Mouse (Mus musculus) thymus, postnatal 0 days (tissue): Measurements from ENCODE around the gene 6430548M08Rik. TPM values are rescaled to one million over a fixed set of nuclear protein-coding genes. Genes with fewer than 3 reads are reported as not detected.

Source experiments
- DNase-seq: peaks from one replicate; pipeline ENCODE4 v3.0.0-alpha.2; 2015; ENCODE audit warnings: low spot score
- polyA plus RNA-seq: library from polyadenylated mRNA; unstranded; fragments of >200 nt; fragmentation: Nextera tagmentation; extraction: Ambion mirVana; gene quantifications from 2 replicates; pipeline ENCODE4 v1.2.1, GENCODE M21; 2015

6430548M08Rik gene
- polyA plus RNA-seq: 2.0 and 2.3 TPM in 2 replicates

DNA sequence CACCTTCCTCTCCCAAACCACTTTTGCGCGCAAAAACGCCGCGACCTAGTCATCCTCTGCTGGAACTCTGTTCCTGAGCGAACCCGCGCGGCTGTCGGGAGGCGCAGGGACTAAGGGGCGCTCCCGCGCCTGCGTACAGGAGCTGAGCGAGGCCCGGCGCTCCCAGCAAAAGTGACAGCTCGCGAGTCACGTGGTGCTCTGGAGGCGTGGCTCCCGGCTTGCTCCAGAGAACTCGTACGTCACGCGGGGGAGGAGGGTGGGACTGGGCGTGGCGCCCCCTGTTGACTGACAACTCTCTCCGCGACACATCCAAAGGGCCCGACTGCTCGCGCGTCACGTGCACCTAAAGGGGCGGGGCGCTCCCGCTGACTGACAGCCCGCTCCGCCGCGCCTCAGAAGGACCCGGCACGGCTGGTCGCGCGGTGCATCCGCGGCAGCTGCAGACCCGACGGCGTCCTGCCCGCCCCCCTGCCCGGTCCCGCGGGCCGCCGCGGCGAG, at the start of gene 6430548M08Rik:
TSS of gene 6430548M08Rik (plus strand) at position 395 of the 498 bp plus-strand sequence.
- DNase-seq: peak; percentile 100

DNA sequence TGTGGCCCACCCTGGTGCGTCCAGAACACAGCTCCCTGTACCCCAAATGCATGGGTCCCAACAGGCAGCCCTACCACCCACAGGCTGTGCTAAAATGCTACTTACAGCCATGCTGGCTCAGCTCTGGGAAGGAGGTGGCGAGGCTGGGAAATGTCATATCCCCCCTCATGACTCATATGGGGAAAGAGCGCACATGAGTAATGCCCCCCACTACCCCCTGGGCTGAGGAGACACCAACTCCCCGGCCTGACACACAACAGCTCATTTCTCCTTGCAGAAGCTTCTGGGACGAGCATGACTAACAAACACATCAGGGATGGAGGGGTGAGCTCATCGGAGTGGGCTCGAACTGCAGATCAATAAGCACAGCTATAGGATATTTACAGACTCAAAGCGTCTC, 48.3 kb upstream of the 6430548M08Rik start:
- no peak for DNase-seq

DNA sequence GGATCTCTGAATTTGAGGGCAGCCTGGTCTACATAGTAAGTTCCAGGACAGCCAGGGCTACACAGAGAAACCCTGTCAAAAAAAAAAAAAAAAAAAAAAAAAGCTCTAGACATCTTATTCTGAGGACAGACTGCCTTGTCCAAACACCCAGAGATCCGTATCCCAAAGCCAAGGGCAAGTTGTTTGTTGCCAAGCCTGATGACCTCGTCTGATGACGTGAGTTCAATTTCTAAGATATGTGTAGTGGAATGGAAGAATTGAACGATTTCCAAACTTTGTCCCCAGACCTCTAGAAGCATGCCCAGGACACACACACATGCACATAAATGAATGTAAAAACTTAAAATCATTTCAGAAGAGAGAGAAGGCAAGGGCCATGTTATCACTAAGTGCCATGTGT, 47.7 kb upstream of the 6430548M08Rik start:
- no peak for DNase-seq

DNA sequence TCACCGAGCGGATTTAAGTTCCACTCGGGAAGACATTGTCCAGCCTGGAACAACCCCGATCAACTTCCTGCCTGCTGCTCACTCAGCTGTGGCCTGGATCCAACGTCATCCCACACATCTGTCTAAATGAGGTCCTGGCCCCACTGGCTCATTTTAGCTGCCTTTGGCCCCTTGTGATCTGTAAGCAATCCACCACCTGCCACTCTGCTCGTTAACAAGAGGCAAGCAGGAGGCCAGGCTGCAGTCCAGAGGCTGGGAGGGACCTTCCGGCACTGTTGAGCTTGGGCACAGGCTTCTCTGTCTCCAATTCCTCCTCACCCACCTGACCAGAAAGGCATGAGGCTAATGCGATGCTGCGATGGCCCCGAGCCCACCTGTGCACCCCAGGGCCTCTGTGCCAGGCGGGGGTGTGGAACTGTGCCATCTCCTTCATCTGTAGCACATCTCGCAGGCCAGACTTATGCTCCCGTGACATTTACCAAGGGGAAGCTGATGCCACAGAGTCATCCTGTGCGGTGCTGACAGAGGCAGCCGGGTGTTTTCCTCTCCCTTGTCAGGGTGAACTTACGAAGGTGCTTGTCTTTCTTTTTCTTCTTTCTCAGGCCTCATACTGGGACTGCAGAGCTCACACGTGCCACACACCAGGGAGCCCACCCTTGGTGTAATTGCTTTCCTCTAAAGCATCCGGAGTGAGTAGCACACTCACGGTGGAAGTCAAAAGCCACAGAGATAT, 45.9 kb upstream of the 6430548M08Rik start:
- DNase-seq: peak; percentile 87

DNA sequence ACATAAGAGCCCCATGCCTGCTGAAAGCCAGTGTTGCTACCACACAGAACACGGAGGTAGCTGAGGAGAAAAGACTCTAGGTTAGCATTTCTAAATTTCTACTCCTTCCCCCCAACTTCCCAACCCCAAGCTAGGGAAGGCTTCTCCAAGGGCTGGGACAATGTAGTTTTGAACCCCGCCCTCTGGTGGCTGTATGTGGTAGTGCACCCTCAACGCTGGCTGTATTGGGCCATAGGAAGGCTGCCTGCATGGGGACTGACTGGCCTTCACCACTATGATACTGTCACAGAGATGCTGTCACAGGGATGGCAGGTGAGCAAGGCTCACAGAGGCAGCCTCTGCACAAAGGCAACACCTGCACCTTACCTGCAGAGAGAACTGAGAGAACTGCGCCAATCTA, 42.3 kb upstream of the 6430548M08Rik start:
- peak; percentile 75 for DNase-seq

DNA sequence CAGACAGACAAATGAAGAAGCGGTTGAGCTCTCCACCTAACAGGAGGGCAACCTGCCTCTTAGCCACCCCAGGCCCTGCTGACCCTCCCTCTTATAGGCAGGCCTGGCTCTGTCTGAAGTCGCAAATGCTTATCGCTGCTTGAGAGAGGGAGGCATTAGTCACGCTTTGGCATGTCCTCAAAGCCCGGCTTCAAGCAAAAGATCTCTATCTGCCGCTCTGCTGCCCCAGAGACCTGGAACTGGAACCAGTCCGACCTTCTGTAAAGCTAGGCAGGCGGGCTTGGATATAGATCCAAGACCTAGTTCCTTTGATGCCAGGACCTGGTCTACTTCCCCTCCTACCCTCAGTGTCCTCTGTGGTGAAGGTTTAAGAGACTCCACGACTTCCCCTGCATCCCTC, 41.7 kb upstream of the 6430548M08Rik start:
- no peak for DNase-seq

DNA sequence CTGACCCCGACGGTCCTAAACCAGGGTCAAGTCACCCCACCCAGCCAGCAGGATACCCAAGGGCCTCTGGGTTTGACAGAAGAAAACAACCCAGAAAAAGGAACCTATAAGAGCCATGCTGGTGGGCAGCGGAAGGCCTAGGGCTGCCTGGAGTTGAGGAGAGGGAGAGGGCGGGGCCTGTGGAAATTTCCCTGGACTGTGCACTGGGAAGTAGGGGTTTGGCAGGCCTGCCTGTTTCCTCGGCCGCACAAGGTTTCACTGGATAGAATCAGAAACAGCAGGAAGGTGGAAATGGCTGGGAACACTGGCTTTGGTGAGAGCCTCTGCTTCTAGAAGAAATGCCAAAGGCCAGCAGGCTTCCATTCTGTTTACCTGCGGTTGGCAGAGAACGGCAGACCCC, 41.1 kb upstream of the 6430548M08Rik start:
- DNase-seq: no peak

DNA sequence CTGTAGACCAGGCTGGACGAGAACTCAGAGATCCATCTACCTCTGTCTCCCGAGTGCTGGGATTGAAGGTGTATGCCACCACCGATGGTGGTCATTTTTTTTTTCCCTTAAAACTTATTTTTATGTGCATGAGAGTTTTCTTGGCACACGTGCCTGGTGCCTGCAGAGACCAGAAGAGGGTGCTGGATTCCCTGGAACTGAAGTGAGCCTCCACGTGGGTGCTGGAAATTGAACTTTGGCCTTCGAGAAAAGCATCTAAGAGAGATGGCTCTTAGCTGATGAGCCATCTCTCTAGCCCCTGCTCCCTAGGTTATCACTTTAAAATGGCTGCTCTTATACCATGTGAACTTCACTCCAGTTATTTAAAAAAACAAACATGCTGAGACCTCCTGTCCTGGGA, 39.4 kb upstream of the 6430548M08Rik start:
- DNase-seq: no peak

DNA sequence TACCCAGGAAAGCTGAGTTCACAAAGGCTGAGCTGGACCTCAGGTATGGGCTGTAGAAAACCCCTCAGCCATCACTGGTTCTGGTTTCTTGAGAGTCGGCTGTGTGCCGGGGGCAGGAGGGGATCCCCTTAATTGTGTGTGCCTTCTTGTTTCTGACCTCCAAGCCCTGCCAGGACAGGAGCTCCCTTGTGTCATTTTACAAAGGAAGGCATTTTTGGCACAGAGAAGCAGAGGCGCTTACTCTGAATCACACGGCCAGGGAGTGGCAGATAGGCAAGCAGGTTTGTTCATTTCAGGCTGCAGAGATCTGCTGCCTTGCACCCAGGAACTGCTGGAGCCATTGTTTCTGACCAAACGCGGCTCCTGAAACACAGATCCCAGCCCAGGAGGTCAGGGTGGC, 38.6 kb upstream of the 6430548M08Rik start:
- DNase-seq: no peak

DNA sequence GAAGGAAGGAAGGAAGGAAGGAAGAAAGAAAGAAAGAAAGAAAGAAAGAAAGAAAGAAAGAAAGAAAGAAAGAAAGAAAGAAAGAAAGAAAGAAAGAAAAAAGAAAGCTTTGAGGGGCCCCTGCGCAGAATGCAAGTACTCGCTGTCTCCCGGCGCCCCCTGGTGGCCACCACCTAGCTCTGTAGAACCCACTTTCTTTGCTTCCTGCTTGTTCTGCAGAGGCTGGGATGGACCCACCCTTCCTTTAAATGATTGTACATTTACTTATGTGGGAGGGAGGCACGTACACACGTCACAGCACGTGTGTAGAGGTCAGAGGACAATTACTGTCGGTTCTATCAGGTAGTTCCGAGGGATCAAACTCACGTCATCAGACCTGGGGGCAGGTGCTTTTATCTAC, 35.9 kb upstream of the 6430548M08Rik start:
- DNase-seq: peak; percentile 82

DNA sequence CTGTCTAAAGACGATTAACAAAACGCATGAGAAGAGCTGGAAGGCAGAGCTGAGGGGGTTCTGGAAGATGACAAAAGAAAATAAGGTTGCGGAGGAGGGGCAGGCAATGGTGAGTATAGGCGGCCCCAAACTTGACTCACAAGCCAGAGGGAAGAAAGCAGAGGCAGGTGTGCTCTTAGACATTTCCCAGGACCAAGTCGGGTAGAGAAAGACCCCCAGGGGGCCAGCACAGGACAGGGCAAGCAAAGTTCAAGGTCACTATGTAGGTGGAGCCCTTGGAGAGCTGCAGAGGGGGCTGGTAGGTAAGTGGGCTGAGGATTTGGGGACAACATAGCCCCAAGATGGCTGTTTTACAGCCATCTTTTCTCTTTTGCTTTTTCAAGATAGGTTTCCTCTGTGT, 34.6 kb upstream of the 6430548M08Rik start:
- no peak for DNase-seq

DNA sequence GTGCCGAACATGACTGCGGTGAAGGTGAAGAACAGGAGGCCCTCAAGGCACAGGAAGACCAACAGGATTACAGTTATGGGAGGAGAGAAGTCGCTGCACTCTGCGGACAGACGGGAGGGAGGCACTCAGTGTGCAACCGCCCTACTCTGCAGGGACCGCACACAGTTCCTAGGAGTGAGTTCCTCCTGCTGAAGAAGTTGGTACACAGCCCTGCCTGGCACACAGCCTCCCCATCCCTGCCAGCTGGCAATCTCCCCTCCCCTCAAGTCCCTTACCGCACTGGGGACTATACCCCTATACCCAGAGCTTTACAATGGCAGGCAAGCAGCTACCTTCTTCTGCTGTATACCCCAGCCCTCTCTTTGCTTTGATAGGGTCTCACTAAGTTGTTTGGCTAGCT, 30.7 kb upstream of the 6430548M08Rik start:
- DNase-seq: no peak

DNA sequence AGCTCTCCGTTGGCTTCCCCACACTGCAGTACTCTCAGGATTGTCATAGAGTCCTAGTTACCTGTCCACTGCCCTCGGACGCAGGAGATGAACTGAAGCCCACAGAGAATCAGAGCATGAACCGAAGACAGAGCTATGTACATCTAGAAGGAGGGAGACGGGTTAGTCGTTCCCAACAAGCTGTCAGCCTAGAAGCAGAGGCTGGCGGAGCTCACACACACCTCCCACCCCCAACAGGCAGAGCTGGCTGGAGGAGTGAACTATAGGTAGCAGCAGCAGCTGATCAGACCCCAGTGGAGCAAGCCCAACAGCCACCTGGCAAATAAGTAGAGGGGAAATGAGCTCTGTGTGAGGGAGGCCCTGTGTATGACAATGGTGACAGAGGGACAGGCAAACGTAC, 29.2 kb upstream of the 6430548M08Rik start:
- no peak for DNase-seq

DNA sequence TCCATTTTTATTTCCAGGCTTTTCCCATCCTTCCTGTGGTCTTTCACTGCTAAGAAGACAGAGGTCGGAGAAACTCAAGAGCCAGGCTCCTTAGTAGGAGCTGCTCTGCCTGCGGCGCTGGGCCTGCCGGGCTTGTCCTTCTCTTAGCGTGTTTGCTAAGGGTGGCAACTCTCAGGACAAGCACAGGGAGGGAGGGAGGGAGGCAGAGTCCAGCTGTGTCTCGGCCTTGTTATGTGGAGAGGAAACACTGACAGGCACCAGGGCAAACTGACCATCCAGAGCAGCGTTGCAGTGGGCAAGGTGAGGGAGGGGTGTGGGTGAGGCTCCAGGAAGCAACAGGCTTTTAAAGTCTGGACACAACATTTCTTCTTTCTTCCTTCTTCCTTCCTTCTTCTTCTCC, 24.4 kb upstream of the 6430548M08Rik start:
- no peak for DNase-seq

DNA sequence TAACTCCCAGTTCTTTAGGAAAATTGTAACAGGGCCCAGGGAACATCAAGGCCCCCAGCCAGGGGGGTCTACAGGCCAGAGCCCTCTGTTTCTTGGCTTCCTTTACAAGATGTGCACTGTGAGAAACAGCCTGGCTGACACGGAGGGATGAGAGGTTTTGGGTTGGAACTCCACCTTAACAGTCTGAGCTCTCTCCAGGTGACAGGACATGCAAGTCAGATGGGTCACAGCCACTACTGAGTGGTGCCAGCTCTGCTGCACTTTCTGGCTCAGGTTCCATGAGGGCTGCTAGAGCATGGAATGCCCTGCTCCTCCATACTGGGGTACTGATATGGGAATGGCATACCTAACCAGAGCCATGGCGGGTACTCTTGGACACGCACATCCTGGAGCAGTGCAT, 22.9 kb upstream of the 6430548M08Rik start:
- DNase-seq: no peak

DNA sequence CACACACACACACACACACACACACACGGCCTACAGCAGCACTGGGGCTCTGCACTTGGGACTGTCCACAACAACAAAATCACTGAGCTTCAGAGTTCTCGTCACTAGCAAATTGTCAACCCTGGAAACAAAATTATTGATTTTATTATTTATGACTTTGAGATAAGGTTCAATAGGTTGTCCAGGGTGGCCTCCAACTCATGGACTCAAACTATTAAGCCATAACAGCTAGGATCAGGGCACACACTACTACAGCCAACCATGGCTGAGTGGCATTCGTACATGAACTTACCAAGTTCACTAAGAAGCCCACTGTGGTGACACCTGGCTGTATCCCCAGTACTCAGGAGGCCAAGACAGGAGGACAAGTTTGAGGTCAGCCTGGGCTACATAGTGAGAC, 20.8 kb upstream of the 6430548M08Rik start:
- no peak for DNase-seq

DNA sequence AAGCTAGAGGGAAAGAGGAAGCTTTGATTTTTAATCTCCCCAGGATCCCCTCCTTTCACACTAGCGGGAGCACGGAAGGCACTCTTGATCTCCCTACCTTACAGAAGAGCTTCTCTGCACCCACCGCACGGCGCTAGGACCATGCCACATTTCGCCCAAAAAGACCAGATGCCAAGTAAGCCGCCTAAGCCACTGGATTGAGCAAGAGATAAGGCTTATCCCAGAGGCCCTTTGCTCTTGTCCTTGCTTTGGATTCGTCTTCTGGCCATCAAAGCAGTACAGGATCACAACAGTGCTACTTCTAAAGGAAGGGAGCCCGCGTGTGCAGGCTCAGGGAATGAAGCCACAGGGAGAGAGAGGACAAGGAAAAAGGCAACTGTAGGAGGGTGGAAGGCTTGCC, 19.2 kb upstream of the 6430548M08Rik start:
- DNase-seq: no peak

DNA sequence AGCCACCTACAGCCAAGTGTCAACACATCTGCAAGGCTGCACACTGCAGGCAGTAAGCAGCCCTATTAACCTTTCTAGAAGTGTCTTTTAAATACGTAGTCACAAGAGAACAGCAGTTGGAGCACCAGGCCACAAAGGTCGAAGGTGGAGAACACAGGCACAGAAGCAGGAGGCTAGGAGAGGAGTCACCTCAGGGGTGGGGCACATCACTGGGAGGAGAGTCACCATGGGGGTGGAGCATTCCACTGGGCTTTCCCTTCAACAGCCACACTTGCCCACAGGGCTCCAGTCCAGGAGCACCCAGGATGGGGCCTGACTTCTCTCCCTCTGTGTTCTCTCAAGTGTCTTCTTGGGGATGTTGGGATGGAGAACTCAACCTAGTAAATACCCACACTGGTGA, 17.5 kb upstream of the 6430548M08Rik start:
- DNase-seq: no peak

DNA sequence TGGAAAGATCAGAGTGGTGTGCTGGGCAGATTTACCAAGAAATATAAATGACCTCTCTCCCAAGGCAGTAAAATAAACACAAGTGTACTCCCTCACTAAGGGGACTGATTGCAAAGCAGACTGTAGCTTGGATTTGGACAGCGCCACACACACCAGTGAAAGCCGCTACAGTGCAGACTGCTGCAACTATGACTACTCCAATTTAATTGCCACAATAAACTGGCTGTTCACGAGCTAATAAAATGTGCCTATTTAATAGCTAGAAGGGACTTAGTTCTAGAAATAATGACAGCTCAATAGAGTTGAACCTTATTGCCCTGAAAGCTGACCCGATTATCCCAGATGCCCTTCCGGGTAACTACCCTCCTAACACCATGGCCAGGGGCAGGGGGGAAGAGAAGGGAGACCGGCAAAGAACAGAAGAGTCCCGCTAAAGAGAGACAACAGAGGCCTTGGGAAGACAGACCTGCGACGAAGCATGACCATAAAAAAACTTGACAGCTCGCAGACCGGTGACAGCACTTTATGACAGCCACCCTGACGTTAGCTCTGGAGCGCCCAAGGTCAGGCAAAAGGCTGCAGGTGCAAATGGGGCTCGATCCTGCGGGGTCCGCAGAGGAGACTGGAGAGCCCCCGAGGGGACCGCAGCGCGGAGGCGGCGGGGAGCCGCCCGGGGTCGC, 13.4 kb upstream of the 6430548M08Rik start:
- no peak for DNase-seq

DNA sequence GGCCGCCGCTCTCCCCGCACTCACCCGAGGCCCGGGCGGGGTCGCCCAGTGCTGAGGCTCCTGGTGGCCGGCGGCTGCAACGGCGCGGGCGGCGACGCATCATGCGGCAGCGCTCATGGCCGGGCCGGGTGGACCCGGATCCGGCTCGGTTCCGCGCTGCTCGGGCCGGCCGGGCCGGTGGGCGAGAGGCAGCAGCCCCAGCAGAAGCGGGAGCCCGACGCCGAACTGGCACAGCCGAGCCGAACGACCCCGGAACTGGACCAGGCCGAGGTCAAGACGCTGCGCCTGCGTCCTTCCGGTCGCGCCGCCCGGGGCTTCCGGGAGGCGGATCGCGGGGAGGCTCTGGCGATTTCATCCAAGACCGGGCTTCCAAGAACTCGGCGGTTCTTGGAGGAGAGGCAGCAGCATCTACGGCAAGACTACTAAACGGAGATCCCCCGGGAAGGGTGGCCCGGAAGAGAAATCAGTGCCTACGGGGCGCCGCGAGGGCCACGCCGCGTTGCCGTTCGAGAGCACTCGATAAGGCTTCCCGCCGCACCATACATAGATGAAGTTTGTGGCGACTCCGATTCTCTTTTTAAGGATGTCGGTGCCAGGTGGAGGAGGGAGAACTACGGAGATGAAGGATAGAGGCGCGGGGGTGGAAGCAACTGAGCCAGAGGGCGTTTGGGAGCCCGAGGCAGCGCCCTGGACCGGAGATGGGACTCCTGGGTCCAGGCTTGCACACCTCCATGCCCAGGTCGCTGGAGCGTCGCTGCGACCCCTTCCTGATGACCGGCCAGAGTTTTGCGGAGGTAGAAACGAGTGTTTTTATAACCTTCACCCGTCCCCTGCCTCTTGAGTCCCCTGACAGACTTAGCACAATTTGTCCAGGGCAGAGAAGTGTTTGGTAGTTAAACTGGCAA, 12.6 kb upstream of the 6430548M08Rik start, which contains the start of gene Zdhhc7:
TSS of gene Zdhhc7 (minus strand) at position 415 of the 905 bp plus-strand sequence.
- DNase-seq: peak; percentile 74

DNA sequence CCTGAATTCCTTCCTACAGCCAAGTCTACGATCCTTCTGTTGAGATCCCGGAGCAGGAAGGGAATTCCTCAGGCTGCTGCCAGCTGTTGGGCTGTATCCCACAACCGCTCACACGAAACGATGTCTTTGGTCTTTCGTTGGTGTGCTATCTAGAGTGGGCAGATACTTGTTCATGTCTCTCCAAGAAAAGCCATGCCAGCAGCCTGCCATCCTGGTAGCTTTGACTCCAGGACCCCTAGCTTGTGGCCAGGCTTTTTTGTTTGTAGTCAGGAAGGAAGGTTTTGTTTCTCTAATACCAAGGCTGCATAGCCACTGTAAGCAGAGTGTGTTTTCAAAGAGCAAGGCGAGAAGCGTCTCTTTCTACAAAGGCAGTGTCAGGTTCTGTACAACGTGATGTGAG, 10.0 kb upstream of the 6430548M08Rik start:
- DNase-seq: no peak
